Mouse (Mus musculus) retina, postnatal 1 day (tissue): Measurements from ENCODE around the gene Uba5.

ENCODE experiments used
- DNase-seq: peaks from one replicate; pipeline ENCODE4 v3.0.0-alpha.2; 2012

Uba5 gene

GRCm38 (mm10) chr9:104051028-104051427, 11.9 kb downstream of the Uba5 start:
- DNase-seq, result no peak

- no peak for DNase-seq
Measured at GRCm38 (mm10) chr9:104043676-104044075, 19.3 kb downstream of the Uba5 start.

- no peak for DNase-seq
Measured at GRCm38 (mm10) chr9:104040362-104040761, 22.6 kb downstream of the Uba5 start, which contains the start of gene Gm28305. Gene Gm28305, plus strand, starts transcription at chr9:104040662.

- no peak for DNase-seq
Measured at GRCm38 (mm10) chr9:104039742-104040141, 23.2 kb downstream of the Uba5 start.

GRCm38 (mm10) chr9:104039031-104039695, 23.8 kb downstream of the Uba5 start:
- no peak for DNase-seq

GRCm38 (mm10) chr9:104038266-104038665, 24.7 kb downstream of the Uba5 start:
- DNase-seq, result no peak

GRCm38 (mm10) chr9:104035261-104036015, 27.5 kb downstream of the Uba5 start:
- DNase-seq, result peak; percentile 83

GRCm38 (mm10) chr9:104034718-104035117, 28.2 kb downstream of the Uba5 start:
- no peak for DNase-seq

GRCm38 (mm10) chr9:104034231-104034630, 28.7 kb downstream of the Uba5 start:
- no peak for DNase-seq

- no peak for DNase-seq
Measured at GRCm38 (mm10) chr9:104029861-104030260, 33.1 kb downstream of the Uba5 start.

GRCm38 (mm10) chr9:104027186-104027585, 35.7 kb downstream of the Uba5 start:
- DNase-seq, result no peak

- DNase-seq, result no peak
Measured at GRCm38 (mm10) chr9:104021026-104021425, 41.9 kb downstream of the Uba5 start.

GRCm38 (mm10) chr9:104014526-104014925, 48.4 kb downstream of the Uba5 start:
- DNase-seq, result no peak

- no peak for DNase-seq
Measured at GRCm38 (mm10) chr9:104002913-104003330, 60.0 kb downstream of the Uba5 start.

GRCm38 (mm10) chr9:104001921-104002859, 60.7 kb downstream of the Uba5 start, which contains the start of gene Nphp3:
Gene Nphp3, plus strand, starts transcription at chr9:104002544.
- peak; percentile 99 for DNase-seq

- no peak for DNase-seq
Measured at GRCm38 (mm10) chr9:104000601-104001000, 62.3 kb downstream of the Uba5 start.
